Mouse (Mus musculus) CH12.LX (cell line): ENCODE results near the gene Eml6. TPM values are rescaled to one million over a fixed set of nuclear protein-coding genes. Genes with fewer than 3 reads are reported as not detected.

ENCODE experiments used
- DNase-seq: peaks from one replicate; pipeline ENCODE4 v3.0.0-alpha.2; 2013; ENCODE audit errors: extremely low read depth
- H3K27ac ChIP-seq: 2 replicates; pipeline ENCODE4 v1.5.1; 2012; ENCODE audit warnings: low read depth, mild to moderate bottlenecking, control low read depth, moderate library complexity; ENCODE audit not compliant: insufficient read depth
- H3K27me3 ChIP-seq: replicated peaks from 2 replicates; pipeline ENCODE3; 2012; ENCODE audit warnings: inconsistent platforms
- H3K36me3 ChIP-seq, 2 experiments: replicated peaks in 1 of 2; 2 replicates each; pipeline versions ENCODE3 to v1.6.1; 2012; ENCODE audit warnings: inconsistent platforms in 1 of 2, low read length in 1 of 2, mild to moderate bottlenecking in 1 of 2, mixed read lengths in 1 of 2, moderate library complexity in 1 of 2; ENCODE audit not compliant: control insufficient read depth in 1 of 2, insufficient read depth in 1 of 2
- H3K4me1 ChIP-seq, 2 experiments: 2 replicates each; pipeline ENCODE4 v1.6.1; 2012; ENCODE audit warnings: inconsistent platforms in 1 of 2, moderate library complexity in 1 of 2; ENCODE audit not compliant: insufficient read depth in 2 of 2, control insufficient read depth in 1 of 2
- H3K4me2 ChIP-seq: 2 replicates; pipeline ENCODE4 v1.6.1; 2012; ENCODE audit warnings: low read depth, mild to moderate bottlenecking, control low read depth; ENCODE audit not compliant: poor library complexity, insufficient read depth, severe bottlenecking
- H3K4me3 ChIP-seq, 3 experiments: fragments of 150-350 bp in 1 of 3; sonication (generic) in 1 of 3; replicated peaks in 1 of 3; 2 replicates each; pipeline versions ENCODE3 to v1.5.1; 2011 to 2012; ENCODE audit warnings: low read depth in 2 of 3, low read length in 2 of 3, mild to moderate bottlenecking in 2 of 3, moderate library complexity in 2 of 3, control low read depth in 1 of 3, improper control_type of control experiment in 1 of 3, inconsistent platforms in 1 of 3, mixed read lengths in 1 of 3; ENCODE audit not compliant: poor library complexity in 1 of 3
- H3K79me2 ChIP-seq: replicated peaks from 2 replicates; pipeline ENCODE4 v1.6.1; 2012; ENCODE audit warnings: mild to moderate bottlenecking, moderate library complexity; ENCODE audit not compliant: control insufficient read depth, poor library complexity, insufficient read depth, severe bottlenecking; ENCODE audit errors: extremely low read depth
- H3K9ac ChIP-seq: 2 replicates; pipeline ENCODE4 v1.6.1; 2012; ENCODE audit warnings: low read depth, mild to moderate bottlenecking, control low read depth, moderate library complexity; ENCODE audit not compliant: insufficient read depth
- H3K9me3 ChIP-seq: replicated peaks from 2 replicates; pipeline ENCODE3; 2012; ENCODE audit warnings: low read length, inconsistent platforms, mixed read lengths
- CHD1 ChIP-seq: IDR thresholded peaks from 2 replicates; pipeline ENCODE4 v1.6.1; 2012; ENCODE audit warnings: low read depth, low read length, improper control_type of control experiment, inconsistent platforms
- CHD2 ChIP-seq: IDR thresholded peaks from 2 replicates; pipeline ENCODE4 v1.6.1; 2011; ENCODE audit warnings: low read length, improper control_type of control experiment
- CTCF ChIP-seq, 2 experiments: IDR thresholded peaks in 1 of 2; conservative IDR thresholded peaks in 1 of 2; 2 replicates each; pipeline ENCODE4 v1.5.1; 2011 to 2012; ENCODE audit warnings: low read depth in 2 of 2, low read length in 2 of 2, improper control_type of control experiment in 1 of 2, inconsistent platforms in 1 of 2, mild to moderate bottlenecking in 1 of 2, moderate library complexity in 1 of 2
- EP300 ChIP-seq: IDR thresholded peaks from 2 replicates; pipeline ENCODE4 v1.6.1; 2011; ENCODE audit warnings: low read length, improper control_type of control experiment
- HCFC1 ChIP-seq: IDR thresholded peaks from 2 replicates; pipeline ENCODE4 v1.6.1; 2012; ENCODE audit warnings: low read depth, mild to moderate bottlenecking, inconsistent platforms, low read length, improper control_type of control experiment
- JUN ChIP-seq: IDR thresholded peaks from 2 replicates; pipeline ENCODE4 v1.6.1; 2011; ENCODE audit warnings: low read depth, mild to moderate bottlenecking, low read length, improper control_type of control experiment, moderate library complexity; ENCODE audit not compliant: insufficient read depth
- JUND ChIP-seq: conservative IDR thresholded peaks from 2 replicates; pipeline ENCODE4 v1.6.1; 2011; ENCODE audit warnings: low read depth, low read length, improper control_type of control experiment
- KAT2A ChIP-seq: IDR thresholded peaks from 2 replicates; pipeline ENCODE4 v1.6.1; 2012; ENCODE audit warnings: low read length, improper control_type of control experiment, inconsistent platforms; ENCODE audit not compliant: insufficient replicate concordance
- MAFK ChIP-seq: IDR thresholded peaks from 2 replicates; pipeline ENCODE4 v1.6.1; 2011; ENCODE audit warnings: low read length, improper control_type of control experiment; ENCODE audit not compliant: insufficient replicate concordance
- NELFE ChIP-seq: IDR thresholded peaks from 2 replicates; pipeline ENCODE4 v1.6.1; 2011; ENCODE audit warnings: low read depth, low read length, improper control_type of control experiment
- NRF1 ChIP-seq: IDR thresholded peaks from 2 replicates; pipeline ENCODE4 v1.6.1; 2014; ENCODE audit warnings: low read depth, mild to moderate bottlenecking, inconsistent platforms, low read length, improper control_type of control experiment, moderate library complexity
- PAX5 ChIP-seq: IDR thresholded peaks from 2 replicates; pipeline ENCODE4 v1.6.1; 2012; ENCODE audit warnings: low read length, inconsistent platforms, mixed read lengths
- RCOR1 ChIP-seq: conservative IDR thresholded peaks from 2 replicates; pipeline ENCODE4 v1.6.1; 2012; ENCODE audit warnings: low read depth, mild to moderate bottlenecking, inconsistent platforms, low read length, improper control_type of control experiment
- SIN3A ChIP-seq: IDR thresholded peaks from 2 replicates; pipeline ENCODE4 v1.6.1; 2012; ENCODE audit warnings: low read length, improper control_type of control experiment, inconsistent platforms
- USF1 ChIP-seq: IDR thresholded peaks from 2 replicates; pipeline ENCODE4 v1.6.1; 2014; ENCODE audit warnings: low read depth, mild to moderate bottlenecking, inconsistent platforms, low read length, improper control_type of control experiment
- dilution Hi-C: fragments of 300-500 bp; cut with MboI; formaldehyde crosslinking; loops from 2 replicates; pipeline ENCODE4 v1.14.3; 2020; ENCODE audit warnings: low sequenced_read_pairs; ENCODE audit not compliant: extremely low pct_unique_long_range_greater_than_20kb, extremely low pct_ligation_motif_present
- in situ Hi-C: fragments of 300-500 bp; cut with MboI; formaldehyde crosslinking; loops from 3 replicates; pipeline ENCODE4 v1.14.3; 2019; ENCODE audit warnings: low sequenced_read_pairs, low pct_ligation_motif_present, low pct_unique_long_range_greater_than_20kb, mixed read lengths
- polyA plus RNA-seq: library from polyadenylated mRNA; unstranded; fragments of >175 nt; gene quantifications from 2 replicates; pipeline ENCODE4 v1.2.1, GENCODE M21; 2012; ENCODE audit warnings: low read depth; ENCODE audit not compliant: insufficient read length
- total RNA-seq, 2 experiments: library from RNA; depleted of rRNA; stranded (reverse); fragments of 300-350 nt in 1 of 2; fragments of >200 nt in 1 of 2; gene quantifications; 2 replicates each; pipeline ENCODE4 v1.2.3; 2012 to 2014

Gene Eml6
- total and polyA plus RNA-seq, 3 experiments = 3.1 to 3.7 (median 3.2) TPM

- no peak overlapping the region for H3K4me3 ChIP-seq
- in situ Hi-C loops = no loop called here
- peaks cover 5 to 18% of the 10 kb centered on the region in 2 experiments; a peak in 3 of 4 replicates for H3K4me1 ChIP-seq
- H3K27me3 ChIP-seq = no peaks in the 10 kb centered on the region
- DNase-seq = no peak
- no peaks in the 10 kb centered on the region for H3K9me3 ChIP-seq
- no peak overlapping the region for H3K4me2 ChIP-seq
- no peak overlapping the region for H3K27ac ChIP-seq
- TF ChIP-seq CTCF (conservative IDR thresholded peaks at IDR 0.05 in 1 of 2, IDR thresholded peaks at IDR 0.05 in 1 of 2; ENCODE audit: low read depth in 2 of 2, low read length in 2 of 2) (no peak), JUND (no peak), KAT2A (no peak), MAFK (no peak), SIN3A (0 out of 2 replicates have a peak, but pooled peaks have one; percentile 25), HCFC1 (no peak)
- H3K79me2 ChIP-seq = no peaks in the 10 kb centered on the region
- dilution Hi-C loops = no loop called here
- no peak overlapping the region for H3K9ac ChIP-seq
- peaks cover 0 to 4% of the 10 kb centered on the region in 2 experiments for H3K36me3 ChIP-seq
Measured at GRCm38 (mm10) chr11:29766313-29766982, 259.4 kb downstream of the Eml6 start.

- TF ChIP-seq CHD1 (no peak), RCOR1 (no peak), MAFK (no peak), JUN (no peak), PAX5 (no peak), USF1 (no peak), NRF1 (no peak), EP300 (no peak), CTCF (conservative IDR thresholded peaks at IDR 0.05 in 1 of 2, IDR thresholded peaks at IDR 0.05 in 1 of 2; ENCODE audit: low read depth in 2 of 2, low read length in 2 of 2) (no peak), NELFE (no peak), CHD2 (no peak)
- TF ChIP-seq, all 38 proteins: peak for 0
- Histone ChIP-seq H3K36me3 (peaks cover 0 to 6% of the 10 kb centered on the region in 2 experiments), H3K4me1 (peaks cover 7 to 18% of the 10 kb centered on the region in 2 experiments; a peak in 3 of 4 replicates), H3K79me2 (no peaks in the 10 kb centered on the region), H3K4me2 (no peak overlapping the region), H3K9ac (no peak overlapping the region), H3K9me3 (no peaks in the 10 kb centered on the region), H3K27ac (no peak overlapping the region), H3K4me3 (no peak overlapping the region), H3K27me3 (no peaks in the 10 kb centered on the region)
- dilution Hi-C loops (no loop called here), in situ Hi-C loops (no loop called here)
- no peak for DNase-seq
Measured at GRCm38 (mm10) chr11:29765063-29765462, 260.8 kb downstream of the Eml6 start.
